Mouse (Mus musculus) heart, embryonic 14.5 days (tissue): Measurements from ENCODE around the gene Ctsc. TPM values are rescaled to one million over a fixed set of nuclear protein-coding genes. Genes with fewer than 3 reads are reported as not detected.

Experiments
- ATAC-seq: fragments of 200-750 bp; cut with Nextera tagmentation; 2 replicates; pipeline ENCODE4 v1.8.0; 2017; ENCODE audit warnings: low read depth, moderate TSS enrichment; ENCODE audit not compliant: insufficient number of reproducible peaks, insufficient read depth, low FRiP score
- H3K27ac ChIP-seq, 2 experiments: fragments of 200-500 bp in 1 of 2; fragments of 300-500 bp in 1 of 2; sonication (generic) in 1 of 2; replicated peaks in 1 of 2; 2 replicates each; pipeline ENCODE4 v1.5.1; 2012 to 2014; ENCODE audit warnings: low read depth in 2 of 2, low read length in 2 of 2, control low read depth in 1 of 2, mild to moderate bottlenecking in 1 of 2, mixed read lengths in 1 of 2; ENCODE audit not compliant: control insufficient read depth in 1 of 2, insufficient read depth in 1 of 2
- H3K27me3 ChIP-seq: fragments of 300-500 bp; sonication (generic); 2 replicates; pipeline ENCODE4 v1.6.1; 2014; ENCODE audit warnings: mild to moderate bottlenecking, low read length, control low read depth; ENCODE audit not compliant: control insufficient read depth, insufficient read depth
- H3K36me3 ChIP-seq: fragments of 300-500 bp; sonication (generic); 2 replicates; pipeline ENCODE4 v1.6.1; 2014; ENCODE audit warnings: mild to moderate bottlenecking, control low read depth, low read length, mixed read lengths; ENCODE audit not compliant: control insufficient read depth, insufficient read depth
- H3K4me1 ChIP-seq, 2 experiments: fragments of 200-500 bp in 1 of 2; fragments of 300-500 bp in 1 of 2; sonication (generic) in 1 of 2; 2 replicates each; pipeline ENCODE4 v1.6.1; 2012 to 2014; ENCODE audit warnings: low read length in 2 of 2, control low read depth in 1 of 2, mixed read lengths in 1 of 2; ENCODE audit not compliant: control insufficient read depth in 2 of 2, insufficient read depth in 2 of 2
- H3K4me2 ChIP-seq: fragments of 300-500 bp; sonication (generic); 2 replicates; pipeline ENCODE4 v1.6.1; 2014; ENCODE audit warnings: mild to moderate bottlenecking, low read length
- H3K4me3 ChIP-seq, 2 experiments: fragments of 200-500 bp in 1 of 2; fragments of 300-500 bp in 1 of 2; sonication (generic) in 1 of 2; 2 replicates each; pipeline ENCODE4 v1.5.1; 2012 to 2014; ENCODE audit warnings: low read length in 2 of 2, mild to moderate bottlenecking in 2 of 2, control low read depth in 1 of 2, low read depth in 1 of 2, moderate library complexity in 1 of 2; ENCODE audit not compliant: control insufficient read depth in 1 of 2, insufficient read depth in 1 of 2
- H3K9ac ChIP-seq: fragments of 300-500 bp; sonication (generic); 2 replicates; pipeline ENCODE4 v1.6.1; 2014; ENCODE audit warnings: mild to moderate bottlenecking, low read length
- H3K9me3 ChIP-seq: fragments of 300-500 bp; sonication (generic); 2 replicates; pipeline ENCODE4 v1.6.1; 2016; ENCODE audit warnings: low read length, control low read depth; ENCODE audit not compliant: control insufficient read depth
- WGBS: fragments of 180-500 bp; shearing (Covaris S2); extraction: QIAGEN DNeasy Blood & Tissue Kit; methylation state at CpG from one replicate; pipeline ENCODE4 v1.1.7; 2014; 5-methylcytosine and 5-hydroxymethylcytosine counted together
- polyA plus RNA-seq: library from polyadenylated mRNA; unstranded; fragments of >200 nt; fragmentation: Nextera tagmentation; extraction: Ambion mirVana; gene quantifications from 2 replicates; pipeline ENCODE4 v1.2.1, GENCODE M21; 2014

Ctsc gene
- polyA plus RNA-seq, 1 experiment from 2014 or later, result 44.6 TPM

GRCm38 (mm10) chr7:88251535-88251934, 26.4 kb upstream of the Ctsc start:
- Histone ChIP-seq H3K9me3 (no peaks in the 10 kb centered on the region), H3K9ac (no peak overlapping the region), H3K4me1 (no peaks in the 10 kb centered on the region), H3K27me3 (no peaks in the 10 kb centered on the region), H3K4me3 (no peak overlapping the region), H3K4me2 (no peak overlapping the region), H3K36me3 (no peaks in the 10 kb centered on the region), H3K27ac (no peak overlapping the region)
- no peak for ATAC-seq
- 42% methylated on average over 1 of the region's 1 CpGs for WGBS

GRCm38 (mm10) chr7:88252129-88252528, 25.8 kb upstream of the Ctsc start:
- H3K4me2 ChIP-seq, result no peak overlapping the region
- H3K4me1 ChIP-seq, result no peaks in the 10 kb centered on the region
- H3K9me3 ChIP-seq, result no peaks in the 10 kb centered on the region
- H3K27ac ChIP-seq, result no peak overlapping the region
- H3K36me3 ChIP-seq, result no peaks in the 10 kb centered on the region
- H3K4me3 ChIP-seq, result no peak overlapping the region
- ATAC-seq, result no peak
- H3K9ac ChIP-seq, result no peak overlapping the region
- H3K27me3 ChIP-seq, result no peaks in the 10 kb centered on the region

GRCm38 (mm10) chr7:88254884-88255283, 23.0 kb upstream of the Ctsc start:
- H3K27ac ChIP-seq, result no peak overlapping the region
- H3K9me3 ChIP-seq, result no peaks in the 10 kb centered on the region
- no peaks in the 10 kb centered on the region for H3K36me3 ChIP-seq
- H3K27me3 ChIP-seq, result no peaks in the 10 kb centered on the region
- no peak for ATAC-seq
- H3K4me3 ChIP-seq, result no peak overlapping the region
- H3K4me2 ChIP-seq, result no peak overlapping the region
- H3K9ac ChIP-seq, result no peak overlapping the region
- no peaks in the 10 kb centered on the region for H3K4me1 ChIP-seq

- H3K9me3 ChIP-seq, result no peaks in the 10 kb centered on the region
- H3K27ac ChIP-seq, result no peak overlapping the region
- no peaks in the 10 kb centered on the region for H3K4me1 ChIP-seq
- WGBS, result 66% methylated on average over 7 of the region's 7 CpGs
- H3K9ac ChIP-seq, result no peak overlapping the region
- H3K4me2 ChIP-seq, result no peak overlapping the region
- no peak overlapping the region for H3K4me3 ChIP-seq
- no peaks in the 10 kb centered on the region for H3K36me3 ChIP-seq
- ATAC-seq, result no peak
- H3K27me3 ChIP-seq, result no peaks in the 10 kb centered on the region
These were observed 18.5 kb upstream of the Ctsc start for GRCm38 (mm10) chr7:88259155-88259925.

GRCm38 (mm10) chr7:88261799-88262198, 16.1 kb upstream of the Ctsc start:
- Histone ChIP-seq H3K9me3 (no peaks in the 10 kb centered on the region), H3K36me3 (no peaks in the 10 kb centered on the region), H3K4me3 (no peak overlapping the region), H3K9ac (no peak overlapping the region), H3K4me1 (no peaks in the 10 kb centered on the region), H3K27ac (no peak overlapping the region), H3K4me2 (no peak overlapping the region), H3K27me3 (no peaks in the 10 kb centered on the region)
- ATAC-seq, result no peak
- 67% methylated on average over 4 of the region's 4 CpGs for WGBS

- Histone ChIP-seq H3K27ac (no peak overlapping the region), H3K9ac (no peak overlapping the region), H3K27me3 (no peaks in the 10 kb centered on the region), H3K4me3 (no peak overlapping the region), H3K9me3 (no peaks in the 10 kb centered on the region), H3K4me2 (no peak overlapping the region), H3K4me1 (no peaks in the 10 kb centered on the region), H3K36me3 (no peaks in the 10 kb centered on the region)
- WGBS, result 71% methylated on average over 5 of the region's 5 CpGs
- no peak for ATAC-seq
These were observed 13.0 kb upstream of the Ctsc start for GRCm38 (mm10) chr7:88264861-88265260.

GRCm38 (mm10) chr7:88269913-88270312, 8.0 kb upstream of the Ctsc start:
- no peaks in the 10 kb centered on the region for H3K36me3 ChIP-seq
- WGBS, result 95% methylated on average over 1 of the region's 1 CpGs
- H3K4me1 ChIP-seq, result no peaks in the 10 kb centered on the region
- no peak for ATAC-seq
- no peaks in the 10 kb centered on the region for H3K9me3 ChIP-seq
- no peaks in the 10 kb centered on the region for H3K27me3 ChIP-seq
- H3K4me3 ChIP-seq, result no peak overlapping the region
- H3K27ac ChIP-seq, result no peak overlapping the region
- no peak overlapping the region for H3K9ac ChIP-seq
- no peak overlapping the region for H3K4me2 ChIP-seq

GRCm38 (mm10) chr7:88271531-88271930, 6.4 kb upstream of the Ctsc start:
- no peak for ATAC-seq
- WGBS, result 23% methylated on average over 2 of the region's 2 CpGs
- Histone ChIP-seq H3K9me3 (no peaks in the 10 kb centered on the region), H3K27me3 (no peaks in the 10 kb centered on the region), H3K9ac (no peak overlapping the region), H3K27ac (no peak overlapping the region), H3K36me3 (no peaks in the 10 kb centered on the region), H3K4me2 (no peak overlapping the region), H3K4me3 (no peak overlapping the region), H3K4me1 (no peaks in the 10 kb centered on the region)
